Mouse (Mus musculus) limb, embryonic 10.5 days (tissue): ENCODE results near the gene Isg20l2. TPM values are rescaled to one million over a fixed set of nuclear protein-coding genes. Genes with fewer than 3 reads are reported as not detected.
A peak's percentile ranks its signal among the peaks of the same experiment; 100 is the strongest.

Source experiments
- DNase-seq: peaks from one replicate; pipeline ENCODE4 v3.0.0-alpha.2; 2017; ENCODE audit warnings: low spot score
- H3K27ac ChIP-seq: fragments of 300-500 bp; sonication (generic); 2 replicates; pipeline ENCODE4 v1.5.1; 2016; ENCODE audit warnings: mild to moderate bottlenecking
- H3K27me3 ChIP-seq: fragments of 300-500 bp; sonication (generic); 2 replicates; pipeline ENCODE4 v1.6.1; 2016; ENCODE audit warnings: low read depth, mild to moderate bottlenecking; ENCODE audit not compliant: poor library complexity, severe bottlenecking
- H3K36me3 ChIP-seq: fragments of 300-500 bp; sonication (generic); 2 replicates; pipeline ENCODE4 v1.6.1; 2016; ENCODE audit warnings: mild to moderate bottlenecking, moderate library complexity
- H3K4me1 ChIP-seq: fragments of 300-500 bp; sonication (generic); 2 replicates; pipeline ENCODE4 v1.6.1; 2016
- H3K4me3 ChIP-seq: fragments of 300-500 bp; sonication (generic); 2 replicates; pipeline ENCODE4 v1.5.1; 2016; ENCODE audit warnings: mild to moderate bottlenecking, moderate library complexity
- H3K9me3 ChIP-seq: fragments of 300-500 bp; sonication (generic); replicated peaks from 2 replicates; pipeline ENCODE4 v1.6.1; 2016; ENCODE audit warnings: mild to moderate bottlenecking
- WGBS: fragments of 180-500 bp; shearing (Covaris S2); methylation state at CpG from one replicate; pipeline ENCODE4 v1.1.7; 2016; 5-methylcytosine and 5-hydroxymethylcytosine counted together
- polyA plus RNA-seq: library from polyadenylated mRNA; unstranded; fragments of >200 nt; fragmentation: Nextera tagmentation; extraction: Ambion mirVana; gene quantifications from 2 replicates; pipeline ENCODE4 v1.2.1, GENCODE M21; 2016

Gene Isg20l2
- polyA plus RNA-seq, 1 experiment from 2014 or later, result 86.0 TPM

DNA sequence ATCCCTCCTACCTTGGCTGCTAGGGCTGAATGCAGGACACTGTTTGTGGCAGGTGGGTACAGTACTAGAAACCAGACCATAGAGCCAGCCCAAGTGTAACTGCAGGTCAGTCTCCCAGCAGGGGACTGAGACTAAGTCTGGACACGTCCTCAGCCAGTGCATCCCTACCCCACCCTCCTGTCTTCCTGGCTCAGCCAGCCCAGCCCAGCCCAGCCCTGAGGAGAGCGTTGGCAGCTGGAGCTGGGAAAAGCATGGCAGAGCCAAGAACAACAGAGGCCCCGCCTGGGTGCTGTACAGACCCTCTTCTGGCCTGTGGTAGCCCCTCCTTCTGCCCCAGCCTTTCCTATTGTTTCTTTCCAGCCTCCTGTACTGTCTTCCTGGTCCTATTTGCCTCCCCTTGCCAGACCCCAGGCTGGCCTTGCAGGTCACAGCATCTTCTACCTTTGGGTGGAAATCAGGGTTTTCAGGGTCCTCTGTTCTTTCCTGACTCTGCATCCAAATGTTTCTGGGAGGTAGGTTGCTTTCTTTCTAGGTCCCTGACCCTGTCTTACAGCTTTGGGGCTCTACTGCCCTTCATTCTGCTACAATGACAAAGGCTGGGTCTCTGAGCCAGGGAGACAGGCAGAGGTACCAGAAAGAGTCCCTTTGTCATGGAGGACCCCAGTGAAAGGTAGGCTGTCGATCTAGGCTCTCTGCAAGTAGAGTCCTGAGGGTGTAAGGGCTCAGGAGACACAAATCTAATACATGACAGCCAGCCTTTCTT, 14.9 kb downstream of the Isg20l2 start:
- 29% methylated on average over 4 of the region's 4 CpGs for WGBS
- Histone ChIP-seq H3K27ac (peak overlapping the region; percentile 93), H3K4me1 (peaks cover 68% of the 10 kb centered on the region), H3K27me3 (no peaks in the 10 kb centered on the region), H3K4me3 (peak overlapping the region; percentile 75), H3K36me3 (peaks cover 51% of the 10 kb centered on the region), H3K9me3 (no peaks in the 10 kb centered on the region)
- peak; percentile 49 for DNase-seq

DNA sequence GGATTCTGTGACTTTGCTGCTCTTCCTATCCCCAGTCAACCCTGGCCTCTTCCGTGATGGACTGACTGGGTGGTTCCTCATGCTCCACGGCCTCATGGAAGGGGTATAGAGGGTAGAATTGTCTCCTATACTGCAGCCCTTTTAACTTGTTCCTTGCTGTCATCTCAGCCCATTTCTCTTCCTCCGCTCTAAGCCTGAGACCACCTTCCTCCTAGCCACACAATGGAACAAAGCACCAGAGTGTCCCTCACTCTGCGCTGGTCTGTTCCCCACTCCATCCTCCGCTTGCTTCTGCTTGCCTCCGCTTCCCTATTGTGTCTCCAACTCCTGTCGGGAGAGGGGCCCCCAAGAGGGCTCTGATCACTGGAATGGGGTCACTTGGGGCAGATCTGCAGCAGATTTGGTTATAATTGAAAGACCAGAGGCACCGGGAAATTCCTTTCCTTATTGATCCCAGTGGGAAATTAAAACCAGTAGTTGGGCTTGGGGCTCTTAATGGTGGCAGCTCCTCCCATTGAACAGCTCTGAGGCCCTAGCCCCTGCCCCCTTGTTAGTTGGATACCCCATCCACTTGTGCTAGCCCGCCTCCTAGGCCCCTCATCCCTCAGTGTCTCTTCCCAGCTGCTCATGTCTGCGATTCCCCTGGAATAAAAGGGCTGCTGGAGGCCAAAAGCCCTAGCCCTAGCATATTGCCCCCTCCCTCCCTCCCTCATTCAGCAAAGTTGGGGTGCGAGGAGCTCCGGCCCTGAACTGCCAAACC, 15.8 kb downstream of the Isg20l2 start:
- 6% methylated on average over 12 of the region's 12 CpGs for WGBS
- Histone ChIP-seq H3K27me3 (no peaks in the 10 kb centered on the region), H3K4me1 (peaks cover 77% of the 10 kb centered on the region), H3K9me3 (no peaks in the 10 kb centered on the region), H3K27ac (peak overlapping the region; percentile 93), H3K4me3 (peak overlapping the region; percentile 75), H3K36me3 (peaks cover 44% of the 10 kb centered on the region)
- peak; percentile 76 for DNase-seq

DNA sequence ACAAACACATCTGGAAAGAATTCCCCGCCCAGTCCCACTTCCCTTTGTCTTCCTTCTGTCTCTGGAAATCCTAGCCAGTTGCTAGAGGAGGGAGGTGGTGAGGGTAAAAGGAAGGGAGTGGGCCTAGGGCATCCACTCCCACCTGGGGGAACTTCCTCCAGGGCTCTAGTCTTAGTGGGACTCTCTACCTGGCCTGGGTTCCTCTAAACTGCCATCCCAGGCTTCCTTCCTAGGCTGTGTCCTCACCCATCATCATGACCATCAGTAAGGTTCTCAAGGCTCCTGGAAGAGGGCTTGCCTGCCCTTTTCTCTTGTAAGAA, 16.4 kb downstream of the Isg20l2 start:
- WGBS, result 7% methylated on average over 1 of the region's 1 CpGs
- Histone ChIP-seq H3K36me3 (peaks cover 44% of the 10 kb centered on the region), H3K4me1 (peaks cover 83% of the 10 kb centered on the region), H3K27ac (peak overlapping the region; percentile 93), H3K4me3 (peak overlapping the region; percentile 75), H3K9me3 (no peaks in the 10 kb centered on the region), H3K27me3 (no peaks in the 10 kb centered on the region)
- no peak for DNase-seq

DNA sequence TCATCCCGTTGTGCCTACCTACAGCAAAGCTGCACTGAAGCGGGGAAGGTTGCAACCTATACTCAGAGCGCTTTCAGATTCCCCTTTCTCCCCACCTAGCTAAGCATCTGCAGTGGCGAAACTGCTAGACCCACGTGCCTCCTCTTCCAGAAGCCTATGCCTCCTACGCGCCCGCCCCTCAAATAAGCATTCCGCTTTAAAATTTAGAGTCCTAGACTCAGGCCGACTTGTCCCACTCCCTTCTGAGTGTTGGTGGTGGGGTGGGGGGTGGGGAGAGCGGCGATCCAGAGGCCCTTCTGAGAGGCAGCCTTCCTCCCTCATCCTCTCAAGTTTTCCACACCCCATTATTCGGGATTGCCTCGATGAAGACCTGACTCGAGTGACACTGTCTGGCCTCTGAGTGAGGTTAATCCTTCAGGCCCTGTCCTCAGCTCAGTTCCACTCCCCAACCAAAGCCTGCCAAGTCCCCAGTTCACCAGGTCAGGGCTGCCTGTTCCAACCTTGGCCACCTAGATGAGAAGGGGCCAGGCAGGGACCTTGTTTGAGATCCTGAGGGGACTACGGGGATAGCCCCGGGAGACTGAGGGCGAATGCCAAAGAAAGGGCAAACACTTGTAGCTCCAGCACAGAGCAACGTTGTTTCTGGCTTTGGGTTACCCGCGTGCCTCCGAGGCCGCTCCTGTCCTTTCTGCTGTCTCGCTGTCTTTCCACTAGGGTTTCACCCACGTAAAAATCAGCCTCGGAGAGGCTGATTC, 17.1 kb downstream of the Isg20l2 start:
- Histone ChIP-seq H3K4me3 (peak overlapping the region; percentile 75), H3K4me1 (peaks cover 90% of the 10 kb centered on the region), H3K9me3 (no peaks in the 10 kb centered on the region), H3K36me3 (peaks cover 44% of the 10 kb centered on the region), H3K27me3 (no peaks in the 10 kb centered on the region), H3K27ac (peak overlapping the region; percentile 93)
- WGBS, result 1% methylated on average over 26 of the region's 26 CpGs
- peak; percentile 72 for DNase-seq

DNA sequence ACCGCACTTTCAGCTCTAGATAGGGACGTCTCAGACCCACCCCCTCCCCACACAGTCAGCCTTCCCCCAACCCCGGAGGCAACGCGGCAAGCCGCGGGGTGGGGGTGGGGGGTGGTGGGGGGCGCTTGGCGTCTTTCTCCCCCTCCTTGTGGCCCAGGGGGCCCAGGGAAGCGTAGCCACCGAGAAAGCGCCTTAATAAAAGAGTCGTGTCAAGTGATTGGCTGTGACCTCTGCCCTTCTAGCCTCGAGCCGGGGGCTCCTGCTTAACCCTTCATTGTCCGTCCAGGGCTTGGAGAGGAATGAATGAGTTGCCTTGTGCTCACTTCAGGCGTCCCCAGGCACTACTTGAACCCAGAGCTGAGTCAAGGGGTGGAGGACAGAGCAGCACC, 17.7 kb downstream of the Isg20l2 start:
- Histone ChIP-seq H3K27me3 (no peaks in the 10 kb centered on the region), H3K4me1 (peaks cover 96% of the 10 kb centered on the region), H3K36me3 (peaks cover 45% of the 10 kb centered on the region), H3K4me3 (peak overlapping the region; percentile 75), H3K27ac (peak overlapping the region; percentile 93), H3K9me3 (no peaks in the 10 kb centered on the region)
- WGBS, result 1% methylated on average over 17 of the region's 17 CpGs
- peak; percentile 87 for DNase-seq

DNA sequence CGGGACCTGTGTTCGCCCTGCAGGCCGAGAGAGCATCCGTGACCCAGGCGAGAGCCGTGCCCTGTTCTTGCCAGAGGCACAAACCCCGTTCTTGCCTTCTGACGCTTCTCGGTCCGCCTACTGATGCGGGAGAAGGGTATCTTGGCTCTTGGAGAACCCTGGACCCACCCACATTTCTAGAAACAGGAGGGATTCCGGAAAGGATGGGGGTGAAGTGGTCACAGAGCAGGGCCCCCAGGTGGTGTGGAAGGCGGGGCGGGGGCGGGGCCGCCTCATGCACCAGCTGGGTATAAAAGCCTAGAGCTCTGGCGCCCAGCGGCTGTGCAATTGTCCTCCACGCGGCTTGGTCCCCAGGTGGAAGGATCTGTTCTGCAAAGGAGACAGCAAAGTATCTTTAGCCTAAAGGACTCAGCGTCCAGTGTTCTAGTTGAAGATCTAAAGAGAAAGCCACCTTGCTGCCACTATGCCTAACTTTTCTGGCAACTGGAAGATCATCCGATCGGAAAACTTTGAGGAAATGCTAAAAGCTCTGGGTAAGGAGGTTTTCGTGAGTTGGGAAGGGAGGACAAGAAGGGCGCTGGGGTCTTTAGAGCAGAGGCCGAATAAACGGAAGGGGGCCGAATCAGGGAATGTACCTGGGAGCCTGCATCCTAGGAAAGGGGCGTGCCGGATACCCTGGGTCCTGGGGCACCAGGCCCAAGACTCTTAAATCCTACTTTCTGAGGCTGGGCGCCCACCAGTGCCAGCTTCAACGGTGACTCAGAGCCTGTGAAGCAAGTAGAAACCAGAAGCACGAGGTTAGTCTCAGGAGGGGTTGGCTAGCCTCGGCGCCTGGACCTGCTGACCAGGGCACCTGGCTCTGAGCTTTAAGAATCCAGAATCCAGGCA, 18.5 kb downstream of the Isg20l2 start, which contains the start of gene Crabp2:
Gene Crabp2 (plus strand): TSS at position 289 of the 888 bp plus-strand sequence.
- Histone ChIP-seq H3K9me3 (no peaks in the 10 kb centered on the region), H3K4me3 (peak within 1 kb of the TSS; percentile 75), H3K27ac (peak within 1 kb of the TSS; percentile 93), H3K4me1 (peaks cover 93% of the 10 kb centered on the region), H3K36me3 (peaks cover 46% of the 10 kb centered on the region), H3K27me3 (no peaks in the 10 kb centered on the region)
- peak; percentile 91 for DNase-seq
- WGBS, result under 1% methylated on average over 35 of the region's 35 CpGs

DNA sequence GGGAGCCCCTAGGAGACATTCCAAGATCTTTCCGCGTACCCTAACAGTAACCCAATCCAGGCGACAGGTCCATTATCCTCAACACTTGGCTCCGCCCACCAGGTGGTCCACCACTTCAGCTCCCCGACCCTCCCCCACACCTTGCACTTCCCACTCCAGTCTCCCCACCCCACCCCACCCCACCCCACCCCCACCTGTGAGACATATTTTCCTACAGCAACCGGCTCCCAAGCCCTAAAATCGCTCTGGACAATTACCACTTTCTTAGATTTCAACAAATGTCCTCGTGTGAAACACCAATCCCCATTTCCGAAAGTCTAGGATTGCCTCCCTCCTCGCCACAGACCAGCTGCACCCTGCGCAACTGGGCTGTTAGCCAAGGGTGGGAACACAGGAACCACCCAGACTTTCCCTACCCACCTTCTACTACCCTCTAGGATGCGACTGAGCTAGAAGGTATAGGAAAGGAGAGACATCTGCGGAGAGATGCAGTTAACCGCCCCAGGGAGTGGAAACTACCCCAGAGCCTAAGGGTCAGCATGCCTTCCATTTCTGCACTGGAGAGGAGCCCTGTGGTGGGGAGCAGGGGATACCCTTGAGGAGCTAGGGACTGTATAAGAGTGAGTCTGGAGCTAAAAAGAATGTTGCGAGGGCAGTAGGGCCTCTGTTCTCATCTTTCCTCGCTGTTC, 19.3 kb downstream of the Isg20l2 start:
- H3K36me3 ChIP-seq, result peaks cover 47% of the 10 kb centered on the region

DNA sequence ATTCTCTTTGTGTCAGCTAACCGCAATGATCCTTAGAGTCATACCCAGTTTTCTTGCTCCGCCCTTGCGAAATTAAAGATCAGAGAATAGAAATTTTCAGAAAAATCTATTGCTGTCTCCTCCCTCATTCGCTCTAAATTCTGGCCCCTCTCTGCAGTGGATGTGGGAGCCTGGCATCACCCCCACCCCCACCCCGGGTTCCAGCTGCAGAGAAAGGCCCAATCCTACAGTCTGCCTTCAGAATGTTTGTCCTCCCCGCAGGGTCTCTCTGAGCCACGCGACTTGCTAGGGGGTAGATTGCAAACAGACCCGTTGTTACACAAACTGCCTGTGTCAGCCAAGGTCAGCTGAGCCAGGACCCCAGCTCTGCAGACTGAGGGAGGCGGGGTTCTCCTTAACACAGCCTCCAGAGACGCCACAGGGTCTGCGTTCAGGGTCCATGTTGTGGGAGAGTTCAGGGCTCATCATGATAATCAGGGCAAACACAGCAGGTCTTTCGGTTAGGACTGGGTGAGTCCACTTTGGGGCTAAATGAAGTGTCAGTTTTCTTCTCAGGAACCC, 19.9 kb downstream of the Isg20l2 start:
- Histone ChIP-seq H3K27me3 (no peaks in the 10 kb centered on the region), H3K9me3 (no peaks in the 10 kb centered on the region), H3K27ac (peak overlapping the region; percentile 93), H3K4me3 (peak overlapping the region; percentile 75), H3K4me1 (peaks cover 79% of the 10 kb centered on the region), H3K36me3 (peaks cover 48% of the 10 kb centered on the region)
- WGBS, result 4% methylated on average over 13 of the region's 13 CpGs
- DNase-seq, result peak; percentile 61

More for the DNA sequence above, 19.3 kb downstream of the Isg20l2 start:
- H3K27ac ChIP-seq, result peak overlapping the region; percentile 93
- H3K27me3 ChIP-seq, result no peaks in the 10 kb centered on the region
- H3K4me3 ChIP-seq, result peak overlapping the region; percentile 75
- WGBS, result under 1% methylated on average over 16 of the region's 16 CpGs
- DNase-seq, result peak; percentile 53
- H3K4me1 ChIP-seq, result peaks cover 85% of the 10 kb centered on the region
- H3K9me3 ChIP-seq, result no peaks in the 10 kb centered on the region

DNA sequence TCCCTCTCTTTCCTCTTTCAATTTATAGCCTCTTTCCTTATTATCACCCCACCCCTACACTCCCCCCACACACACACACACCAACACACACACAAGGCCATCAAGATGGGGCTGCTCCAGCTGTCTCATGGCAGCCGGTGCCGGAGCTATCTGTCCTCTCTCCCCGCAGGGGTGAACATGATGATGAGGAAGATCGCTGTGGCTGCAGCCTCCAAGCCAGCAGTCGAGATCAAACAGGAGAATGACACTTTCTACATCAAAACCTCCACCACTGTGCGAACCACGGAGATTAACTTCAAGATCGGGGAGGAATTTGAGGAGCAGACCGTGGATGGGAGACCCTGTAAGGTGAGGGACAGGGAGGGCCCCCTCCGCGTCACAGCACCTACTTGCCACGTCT, 21.8 kb downstream of the Isg20l2 start:
- 15% methylated on average over 12 of the region's 12 CpGs for WGBS
- peaks cover 62% of the 10 kb centered on the region for H3K4me1 ChIP-seq
- peaks cover 47% of the 10 kb centered on the region for H3K36me3 ChIP-seq
- no peaks in the 10 kb centered on the region for H3K27me3 ChIP-seq
- no peaks in the 10 kb centered on the region for H3K9me3 ChIP-seq
- peak overlapping the region; percentile 57 for H3K27ac ChIP-seq
- no peak for DNase-seq
- peak overlapping the region; percentile 75 for H3K4me3 ChIP-seq

DNA sequence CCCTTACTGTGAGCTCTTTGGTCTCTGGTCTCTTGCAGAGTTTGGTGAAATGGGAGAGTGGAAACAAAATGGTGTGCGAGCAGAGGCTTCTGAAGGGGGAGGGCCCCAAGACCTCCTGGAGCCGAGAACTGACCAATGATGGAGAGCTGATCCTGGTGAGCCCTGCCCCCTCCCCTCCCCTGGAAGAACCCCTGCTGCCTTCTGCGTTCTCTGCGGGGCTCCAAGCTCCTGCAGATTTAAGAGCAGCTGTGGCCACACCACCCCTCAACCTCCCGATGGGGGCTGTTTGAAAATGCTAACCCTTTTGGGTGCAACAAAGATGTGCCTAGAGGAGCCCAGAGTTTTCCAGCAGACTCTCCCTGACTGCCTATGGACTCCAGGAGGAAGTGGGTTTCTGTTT, 22.3 kb downstream of the Isg20l2 start:
- Histone ChIP-seq H3K4me1 (peaks cover 60% of the 10 kb centered on the region), H3K36me3 (peaks cover 47% of the 10 kb centered on the region), H3K9me3 (no peaks in the 10 kb centered on the region), H3K27me3 (no peaks in the 10 kb centered on the region), H3K27ac (peak overlapping the region; percentile 57), H3K4me3 (peak overlapping the region; percentile 75)
- 3% methylated on average over 5 of the region's 5 CpGs for WGBS
- DNase-seq, result peak; percentile 41

DNA sequence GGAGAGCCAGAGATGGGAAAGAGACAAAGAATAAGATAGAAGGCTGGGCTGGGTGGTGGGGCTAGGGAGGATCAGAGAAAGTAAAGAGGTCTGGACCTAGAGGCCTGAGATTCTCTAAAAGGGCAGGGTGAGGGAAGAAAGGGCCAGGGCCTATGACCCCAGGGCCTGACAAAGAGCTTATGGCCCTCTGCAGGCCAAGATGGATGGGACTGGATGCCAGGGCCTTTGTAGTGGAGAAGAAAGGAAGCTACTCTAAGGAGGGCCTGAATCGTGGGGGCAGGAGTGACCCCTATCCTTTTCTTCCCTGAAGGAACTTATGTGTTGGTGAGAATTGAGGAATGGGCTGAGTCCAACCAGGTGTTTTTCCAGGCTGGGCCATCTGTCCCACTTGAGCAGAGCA, 27.9 kb downstream of the Isg20l2 start:
- no peaks in the 10 kb centered on the region for H3K27me3 ChIP-seq
- peaks cover 23% of the 10 kb centered on the region for H3K36me3 ChIP-seq
- no peak overlapping the region for H3K4me3 ChIP-seq
- no peak for DNase-seq
- 4% methylated on average over 1 of the region's 1 CpGs for WGBS
- no peaks in the 10 kb centered on the region for H3K9me3 ChIP-seq
- H3K27ac ChIP-seq, result peak overlapping the region; percentile 71
- H3K4me1 ChIP-seq, result peaks cover 39% of the 10 kb centered on the region
